Mouse (Mus musculus) sigmoid colon, adult 10 weeks (tissue): ENCODE results near the gene Mfn2. TPM values are rescaled to one million over a fixed set of nuclear protein-coding genes. Genes with fewer than 3 reads are reported as not detected.

Experiments
- polyA plus RNA-seq: library from polyadenylated mRNA; stranded (reverse); fragments of 350-450 nt; fragmentation: Illumina TruSeq; extraction: RNeasy Lipid Tissue Mini Kit (QIAGEN cat#74804); gene quantifications from one replicate; pipeline ENCODE4 v1.2.3, GENCODE M21; 2014; ENCODE audit warnings: low read depth, low replicate concordance

The Mfn2 gene
- polyA plus RNA-seq, result 21.8 TPM

GRCm38 (mm10) chr4:147904313-147905089, at the start of gene Mfn2:
Gene Mfn2, minus strand, starts transcription at chr4:147904704.

GRCm38 (mm10) chr4:147940576-147941044, 36.1 kb upstream of the Mfn2 start, which contains the start of gene 2510039O18Rik:
Gene 2510039O18Rik, plus strand, starts transcription at chr4:147940895.

GRCm38 (mm10) chr4:147936331-147936954, 31.9 kb upstream of the Mfn2 start, which contains the start of gene Plod1:
Gene Plod1, minus strand, starts transcription at chr4:147936767.

GRCm38 (mm10) chr4:147868450-147869031, 36.0 kb downstream of the Mfn2 start, which contains the start of the genes Miip and Fv1:
Gene Miip, minus strand, starts transcription at chr4:147868816.
Gene Fv1, plus strand, starts transcription at chr4:147868979.

GRCm38 (mm10) chr4:147847614-147848583, 56.6 kb downstream of the Mfn2 start, which contains the start of gene Zfp933:
Gene Zfp933, minus strand, starts transcription at chr4:147848366.

Other genes with a start within 250 kb of the Mfn2 start
- gene Zfp534, start 202.2 kb downstream of the Mfn2 start, polyA plus RNA-seq, result not detected
- gene Zfp984, start 94.9 kb downstream of the Mfn2 start, polyA plus RNA-seq, result 110 TPM
- 28.7 TPM for gene Zfp933, start 56.3 kb downstream of the Mfn2 start, polyA plus RNA-seq
- 1.2 TPM for gene Miip, start 35.9 kb downstream of the Mfn2 start, polyA plus RNA-seq
- 10.1 TPM for gene Fv1, start 35.7 kb downstream of the Mfn2 start, polyA plus RNA-seq
- 1.1 TPM for gene Plod1, start 32.1 kb upstream of the Mfn2 start, polyA plus RNA-seq
- 16.7 TPM for gene 2510039O18Rik, start 36.2 kb upstream of the Mfn2 start, polyA plus RNA-seq
- gene Nppb, start 81.1 kb upstream of the Mfn2 start, polyA plus RNA-seq, result not detected
- not detected for gene Nppa, start 96.0 kb upstream of the Mfn2 start, polyA plus RNA-seq
- gene Clcn6, start 134.1 kb upstream of the Mfn2 start, polyA plus RNA-seq, result 2.4 TPM
- gene Mthfr, start 134.4 kb upstream of the Mfn2 start, polyA plus RNA-seq, result 2.0 TPM
- gene Agtrap, start 183.3 kb upstream of the Mfn2 start, polyA plus RNA-seq, result 11.2 TPM
- gene Mad2l2, start 225.7 kb upstream of the Mfn2 start, polyA plus RNA-seq, result 1.2 TPM
- 0.16 TPM for gene Draxin, start 226.0 kb upstream of the Mfn2 start, polyA plus RNA-seq
- 0.88 TPM for gene Fbxo6, start 247.4 kb upstream of the Mfn2 start, polyA plus RNA-seq